Mouse (Mus musculus): ENCODE data around the gene Atpif1. TPM values are rescaled to one million over a fixed set of nuclear protein-coding genes. Genes with fewer than 3 reads are reported as not detected.
"Not testable (repeated sequence)": the region's sequence is repeated elsewhere in the genome, so short reads cannot be mapped to it uniquely, and the experiment has no call there.

The Atpif1 gene
- total RNA-seq, 2 experiments from 2014 or later: 213 to 218 TPM

GRCm38 (mm10) chr4:132492178-132493060 is 41.0 kb downstream of the Atpif1 start:
- no peak for DNase-seq (ENCODE audit: low spot score in 2 of 2)

GRCm38 (mm10) chr4:132491748-132492147 is 41.7 kb downstream of the Atpif1 start:
- DNase-seq (ENCODE audit: low spot score in 2 of 2): no peak

GRCm38 (mm10) chr4:132491057-132491456 is 42.4 kb downstream of the Atpif1 start:
- no peak for DNase-seq (ENCODE audit: low spot score in 2 of 2)

GRCm38 (mm10) chr4:132490273-132491010 is 43.0 kb downstream of the Atpif1 start:
- no peak for DNase-seq (ENCODE audit: low spot score in 2 of 2)

- DNase-seq (ENCODE audit: low spot score in 2 of 2): no peak
Measured at GRCm38 (mm10) chr4:132488976-132489375, 44.5 kb downstream of the Atpif1 start.

- no peak for DNase-seq (ENCODE audit: low spot score in 2 of 2)
Measured at GRCm38 (mm10) chr4:132488521-132488920, 44.9 kb downstream of the Atpif1 start.

- no peak for DNase-seq (ENCODE audit: low spot score in 2 of 2)
Measured at GRCm38 (mm10) chr4:132484820-132485219, 48.6 kb downstream of the Atpif1 start.

- no peak for DNase-seq (ENCODE audit: low spot score in 2 of 2)
Measured at GRCm38 (mm10) chr4:132484231-132484630, 49.2 kb downstream of the Atpif1 start.

- no peak for DNase-seq (ENCODE audit: low spot score in 2 of 2)
Measured at GRCm38 (mm10) chr4:132482956-132483608, 50.4 kb downstream of the Atpif1 start.

- not testable (repeated sequence) for DNase-seq (ENCODE audit: low spot score in 2 of 2)
Measured at GRCm38 (mm10) chr4:132482104-132482503, 51.4 kb downstream of the Atpif1 start.

Other genes starting within 250 kb of the Atpif1 start
- 1 to 10 TPM; 1.0 to 1.3 TPM for gene Rab42, start 230.3 kb downstream of the Atpif1 start, total RNA-seq (2021)
- 10 to 100 TPM; 25.0 to 26.6 TPM for gene Trnau1ap, start 204.1 kb downstream of the Atpif1 start, total RNA-seq (2021)
- 10 to 100 TPM; 25.3 to 27.7 TPM for gene Rcc1, start 180.1 kb downstream of the Atpif1 start, total RNA-seq (2021)
- 10 to 100 TPM; 25.3 to 25.9 TPM for gene Phactr4, start 111.2 kb downstream of the Atpif1 start, total RNA-seq (2021)
- gene Med18, start 69.7 kb downstream of the Atpif1 start, total RNA-seq (2021): 1 to 10 TPM; 6.9 to 7.0 TPM
- 1 to 10 TPM; 2.0 to 2.8 TPM for gene Sesn2, start 23.2 kb downstream of the Atpif1 start, total RNA-seq (2021)
- gene Dnajc8, start 1.9 kb upstream of the Atpif1 start, total RNA-seq (2021): 10 to 100 TPM; 71.4 to 79.4 TPM
- gene Ptafr, start 30.4 kb upstream of the Atpif1 start, total RNA-seq (2021): 1 to 10 TPM; 3.5 to 3.9 TPM
- gene Eya3, start 105.3 kb upstream of the Atpif1 start, total RNA-seq (2021): 10 to 100 TPM; 22.2 to 23.6 TPM
- gene Xkr8, start 198.9 kb upstream of the Atpif1 start, total RNA-seq (2021): 1 to 10 TPM; 2.8 to 5.3 TPM
- gene Smpdl3b, start 223.6 kb upstream of the Atpif1 start, total RNA-seq (2021): 1 to 10 TPM; 2.3 to 2.6 TPM
- 10 to 100 TPM; 25.0 to 25.9 TPM for gene Rpa2, start 234.7 kb upstream of the Atpif1 start, total RNA-seq (2021)

Data from gastrocnemius, postnatal 4 days (tissue).